ENCODE assay signal across 22 mouse cellular contexts in the genomic region with DNA sequence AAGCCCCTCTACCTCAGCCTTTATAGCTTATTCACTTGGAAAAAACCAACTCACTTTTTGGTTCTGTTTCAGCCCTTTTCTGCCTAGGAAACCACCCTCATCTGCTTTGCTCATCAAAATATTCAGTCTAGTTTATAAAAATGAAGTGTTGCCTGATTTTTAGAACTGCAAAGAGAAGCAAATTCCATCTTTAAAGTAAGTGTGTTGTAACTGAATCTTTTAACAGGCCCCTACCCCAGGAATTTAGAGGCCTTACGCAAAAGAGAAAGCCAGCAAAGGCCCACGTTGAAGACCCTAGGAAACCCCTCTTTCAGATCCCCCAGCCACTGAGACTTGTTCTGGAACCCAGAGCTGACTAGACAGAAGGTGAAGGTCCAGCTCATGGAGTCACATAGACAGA. TPM values are rescaled to one million over a fixed set of nuclear protein-coding genes. Genes with fewer than 3 reads are reported as not detected.
DNase-seq lines count a peak whose midpoint lies in the region; ATAC-seq and TF ChIP-seq lines count a peak whose summit lies in the region.
"Had no signal": no experiment of that assay in that cellular context is flagged by ENCODE, and none has a peak within 500 bp of the region (broad histone marks: within the 10 kb centered on the region; RNA-seq: fewer than 3 reads in every experiment).

No protein-coding gene starts in this region.

- H3K36me3 ChIP-seq in limb, embryonic 12.5 days, result no peaks in the 10 kb centered on the region
- H3K36me3 ChIP-seq in limb, embryonic 10.5 days, result no peaks in the 10 kb centered on the region
- no peaks in the 10 kb centered on the region for H3K36me3 ChIP-seq in lung, postnatal 0 days (ENCODE audit: insufficient read depth, low read length)
- H3K36me3 ChIP-seq in limb, embryonic 15.5 days, result no peaks in the 10 kb centered on the region
- H3K36me3 ChIP-seq in stomach, postnatal 0 days (ENCODE audit: control insufficient read depth, insufficient read depth, low read length), result no peaks in the 10 kb centered on the region
- H3K36me3 ChIP-seq: embryonic facial prominence, embryonic 13.5 days; forebrain, embryonic 12.5 days; heart, embryonic 10.5 days had no signal

- H3K27me3 ChIP-seq in limb, embryonic 12.5 days, result no peaks in the 10 kb centered on the region
- no peaks in the 10 kb centered on the region for H3K27me3 ChIP-seq in limb, embryonic 10.5 days (ENCODE audit: low read depth, poor library complexity, severe bottlenecking)
- H3K27me3 ChIP-seq in lung, postnatal 0 days (replicated peaks; ENCODE audit: insufficient read depth, low read length), result no peaks in the 10 kb centered on the region
- H3K27me3 ChIP-seq in limb, embryonic 15.5 days, result no peaks in the 10 kb centered on the region
- no peaks in the 10 kb centered on the region for H3K27me3 ChIP-seq in stomach, postnatal 0 days (ENCODE audit: control insufficient read depth, insufficient read depth, low read length)
- H3K27me3 ChIP-seq: embryonic facial prominence, embryonic 13.5 days; forebrain, embryonic 12.5 days had no signal

- DNase-seq in limb, embryonic 10.5 days (ENCODE audit: low spot score), result no peak
- peak; percentile 84 for DNase-seq in lung, postnatal 0 days (ENCODE audit: low spot score)
- DNase-seq in lung, postnatal 4 days, result no peak
- no peak for DNase-seq in stomach, postnatal 0 days (ENCODE audit: low spot score)
- no peak for DNase-seq in ovary, adult 18-20 months (ENCODE audit: low spot score)
- DNase-seq in heart, postnatal 25 days (ENCODE audit: low spot score), result no peak
- DNase-seq: adrenal gland, postnatal 10 days; cerebellum, adult 11-12 months; cerebellum, adult 9-11 months; cerebellum, postnatal 36 days; gastrocnemius, postnatal 10 days; heart, adult 18-20 months; heart, postnatal 10 days had no signal

- no peak for ATAC-seq in limb, embryonic 12.5 days (ENCODE audit: insufficient number of reproducible peaks, insufficient read depth, low FRiP score, low TSS enrichment, low read depth)
- ATAC-seq in lung, postnatal 0 days, result no peak; the same call in 1 of the 2 replicates
- no peak for ATAC-seq in limb, embryonic 15.5 days (ENCODE audit: insufficient number of reproducible peaks, low FRiP score, low TSS enrichment, low read depth)
- no peak for ATAC-seq in stomach, postnatal 0 days (ENCODE audit: low FRiP score, low TSS enrichment)
- ATAC-seq: forebrain, embryonic 16.5 days had no signal

- 48% methylated on average over 2 of the region's 2 CpGs for WGBS in limb, embryonic 12.5 days
- 67% methylated on average over 2 of the region's 2 CpGs for WGBS in limb, embryonic 10.5 days
- 53% methylated on average over 2 of the region's 2 CpGs for WGBS in lung, postnatal 0 days
- WGBS in limb, embryonic 15.5 days, result 42% methylated on average over 2 of the region's 2 CpGs
- WGBS in stomach, postnatal 0 days, result 55% methylated on average over 2 of the region's 2 CpGs

- H3K27ac ChIP-seq in limb, embryonic 12.5 days, result 0 out of 2 replicates have a peak overlapping the region, but pooled peaks have one; percentile 50
- H3K27ac ChIP-seq in limb, embryonic 10.5 days, result no peak overlapping the region
- peak overlapping the region; percentile 81 for H3K27ac ChIP-seq in lung, postnatal 0 days (ENCODE audit: low read length)
- H3K27ac ChIP-seq in limb, embryonic 15.5 days, result peak overlapping the region; percentile 44
- 0 out of 2 replicates have a peak overlapping the region, but pooled peaks have one; percentile 18 for H3K27ac ChIP-seq in stomach, postnatal 0 days (replicated peaks)
- H3K27ac ChIP-seq: embryonic facial prominence, embryonic 13.5 days; forebrain, embryonic 12.5 days; heart, embryonic 10.5 days had no signal

- H3K4me2 ChIP-seq in limb, embryonic 12.5 days, result no peak overlapping the region
- H3K4me2 ChIP-seq in lung, postnatal 0 days (replicated peaks; ENCODE audit: low read depth, low read length), result no peak overlapping the region
- no peak overlapping the region for H3K4me2 ChIP-seq in limb, embryonic 15.5 days
- H3K4me2 ChIP-seq in stomach, postnatal 0 days (replicated peaks; ENCODE audit: low read depth), result no peak overlapping the region
- H3K4me2 ChIP-seq: embryonic facial prominence, embryonic 13.5 days; forebrain, embryonic 12.5 days had no signal

- no peak for TF ChIP-seq CTCF in lung, postnatal 0 days (IDR thresholded peaks at IDR 0.05)
- no peak for TF ChIP-seq CTCF in stomach, postnatal 0 days (IDR thresholded peaks at IDR 0.05; ENCODE audit: low read depth)

- H3K4me3 ChIP-seq in limb, embryonic 12.5 days (replicated peaks), result no peak overlapping the region
- H3K4me3 ChIP-seq in limb, embryonic 10.5 days, result no peak overlapping the region
- no peak overlapping the region for H3K4me3 ChIP-seq in lung, postnatal 0 days (ENCODE audit: low read depth, low read length)
- H3K4me3 ChIP-seq in limb, embryonic 15.5 days, result no peak overlapping the region
- no peak overlapping the region for H3K4me3 ChIP-seq in stomach, postnatal 0 days (ENCODE audit: low read depth, low read length)
- H3K4me3 ChIP-seq: embryonic facial prominence, embryonic 13.5 days; forebrain, embryonic 12.5 days; heart, embryonic 10.5 days had no signal

- H3K9ac ChIP-seq in limb, embryonic 12.5 days (replicated peaks), result no peak overlapping the region
- no peak overlapping the region for H3K9ac ChIP-seq in lung, postnatal 0 days (replicated peaks; ENCODE audit: low read depth)
- H3K9ac ChIP-seq in limb, embryonic 15.5 days, result no peak overlapping the region
- H3K9ac ChIP-seq in stomach, postnatal 0 days (ENCODE audit: low read length), result no peak overlapping the region
- H3K9ac ChIP-seq: embryonic facial prominence, embryonic 13.5 days; forebrain, embryonic 12.5 days had no signal

- peaks cover 6% of the 10 kb centered on the region; the same call in 1 of the 2 replicates for H3K9me3 ChIP-seq in limb, embryonic 12.5 days
- no peaks in the 10 kb centered on the region for H3K9me3 ChIP-seq in limb, embryonic 10.5 days (replicated peaks)
- H3K9me3 ChIP-seq in lung, postnatal 0 days (ENCODE audit: low read length), result no peaks in the 10 kb centered on the region
- no peaks in the 10 kb centered on the region for H3K9me3 ChIP-seq in limb, embryonic 15.5 days
- H3K9me3 ChIP-seq in stomach, postnatal 0 days (ENCODE audit: control insufficient read depth, low read length), result no peaks in the 10 kb centered on the region
- H3K9me3 ChIP-seq: embryonic facial prominence, embryonic 13.5 days; forebrain, embryonic 12.5 days; heart, embryonic 10.5 days had no signal

- peak; percentile 61; the same call in 1 of the 2 replicates for TF ChIP-seq EP300 in lung, postnatal 0 days (IDR thresholded peaks at IDR 0.05)
- TF ChIP-seq EP300 in stomach, postnatal 0 days (optimal IDR thresholded peaks at IDR 0.05), result no peak

- H3K4me1 ChIP-seq in limb, embryonic 12.5 days (replicated peaks), result no peaks in the 10 kb centered on the region
- H3K4me1 ChIP-seq in limb, embryonic 10.5 days, result peaks cover 6% of the 10 kb centered on the region; the same call in 1 of the 2 replicates
- H3K4me1 ChIP-seq in lung, postnatal 0 days (ENCODE audit: insufficient read depth, low read depth, low read length), result 0 out of 2 replicates have a peak, but pooled peaks cover under 1% of the 10 kb centered on the region
- peaks cover 7% of the 10 kb centered on the region for H3K4me1 ChIP-seq in limb, embryonic 15.5 days
- H3K4me1 ChIP-seq in stomach, postnatal 0 days (replicated peaks; ENCODE audit: control insufficient read depth, insufficient read depth), result no peaks in the 10 kb centered on the region; the same call in 1 of the 2 replicates
- H3K4me1 ChIP-seq: forebrain, embryonic 12.5 days; heart, embryonic 10.5 days had no signal

- intact Hi-C loops in heart, postnatal 25 days (cut with DNase I), result no loop called here

RNA-seq across cellular contexts. Expression of gene Rnf112, which starts 10.1 kb away (rescaled TPM):
- polyA plus RNA-seq in limb, embryonic 12.5 days (2016; fragmentation: Nextera tagmentation; extraction: Ambion mirVana), result 0.63 and 0.69 TPM in 2 replicates
- polyA plus RNA-seq in limb, embryonic 10.5 days (2016; fragmentation: Nextera tagmentation; extraction: Ambion mirVana), result 0.10 and 0.23 TPM in 2 replicates
- polyA plus RNA-seq in lung, postnatal 0 days (2015; fragmentation: Nextera tagmentation; extraction: Ambion mirVana), result 0.24 and 0.32 TPM in 2 replicates
- polyA plus RNA-seq in limb, embryonic 15.5 days (2015; fragmentation: Nextera tagmentation; extraction: Ambion mirVana), result 0.78 and 0.82 TPM in 2 replicates
- 0.84 and 1.3 TPM in 2 replicates for polyA plus RNA-seq in stomach, postnatal 0 days (2015; fragmentation: Nextera tagmentation; extraction: Ambion mirVana)
- under 1 TPM; 0.26 to 0.53 TPM for total RNA-seq in heart, postnatal 25 days (2021)
- total RNA-seq: hematopoietic stem cell, adult 5-6 weeks; MEL had no signal
- polyA plus RNA-seq: C2C12 had no signal

RNA-seq across cellular contexts. Expression of gene Mfap4, which starts 21.2 kb away (rescaled TPM):
- 198 and 239 TPM in 2 replicates for polyA plus RNA-seq in limb, embryonic 12.5 days (2016; fragmentation: Nextera tagmentation; extraction: Ambion mirVana)
- 124 and 208 TPM in 2 replicates for polyA plus RNA-seq in limb, embryonic 10.5 days (2016; fragmentation: Nextera tagmentation; extraction: Ambion mirVana)
- polyA plus RNA-seq in lung, postnatal 0 days (2015; fragmentation: Nextera tagmentation; extraction: Ambion mirVana), result 2,152 and 2,309 TPM in 2 replicates
- 540 and 575 TPM in 2 replicates for polyA plus RNA-seq in limb, embryonic 15.5 days (2015; fragmentation: Nextera tagmentation; extraction: Ambion mirVana)
- 174 and 184 TPM in 2 replicates for polyA plus RNA-seq in stomach, postnatal 0 days (2015; fragmentation: Nextera tagmentation; extraction: Ambion mirVana)
- 10 to 100 TPM; 43.3 to 50.0 TPM for total RNA-seq in heart, postnatal 25 days (2021)
- total RNA-seq: hematopoietic stem cell, adult 5-6 weeks; MEL had no signal
- polyA plus RNA-seq: C2C12 had no signal

RNA-seq across cellular contexts. Expression of gene Mapk7, which starts 30.1 kb away (rescaled TPM):
- 85.0 and 93.7 TPM in 2 replicates for polyA plus RNA-seq in limb, embryonic 12.5 days (2016; fragmentation: Nextera tagmentation; extraction: Ambion mirVana)
- polyA plus RNA-seq in limb, embryonic 10.5 days (2016; fragmentation: Nextera tagmentation; extraction: Ambion mirVana), result 87.2 and 94.7 TPM in 2 replicates
- 36.2 and 39.5 TPM in 2 replicates for polyA plus RNA-seq in lung, postnatal 0 days (2015; fragmentation: Nextera tagmentation; extraction: Ambion mirVana)
- polyA plus RNA-seq in limb, embryonic 15.5 days (2015; fragmentation: Nextera tagmentation; extraction: Ambion mirVana), result 59.4 and 65.0 TPM in 2 replicates
- 14.5 and 15.4 TPM in 2 replicates for polyA plus RNA-seq in stomach, postnatal 0 days (2015; fragmentation: Nextera tagmentation; extraction: Ambion mirVana)
- 1 to 10 TPM; 6.0 to 7.7 TPM for total RNA-seq in heart, postnatal 25 days (2021)

RNA-seq across cellular contexts. Expression of gene B9d1, which starts 40.9 kb away (rescaled TPM):
- 37.5 and 38.5 TPM in 2 replicates for polyA plus RNA-seq in limb, embryonic 12.5 days (2016; fragmentation: Nextera tagmentation; extraction: Ambion mirVana)
- polyA plus RNA-seq in limb, embryonic 10.5 days (2016; fragmentation: Nextera tagmentation; extraction: Ambion mirVana), result 45.3 and 46.7 TPM in 2 replicates
- polyA plus RNA-seq in lung, postnatal 0 days (2015; fragmentation: Nextera tagmentation; extraction: Ambion mirVana), result 16.8 and 17.1 TPM in 2 replicates
- 20.7 and 24.8 TPM in 2 replicates for polyA plus RNA-seq in limb, embryonic 15.5 days (2015; fragmentation: Nextera tagmentation; extraction: Ambion mirVana)
- 11.3 and 11.9 TPM in 2 replicates for polyA plus RNA-seq in stomach, postnatal 0 days (2015; fragmentation: Nextera tagmentation; extraction: Ambion mirVana)
- 10 to 100 TPM in 1 of 2 experiments, 1 to 10 TPM in 1; 8.4 to 10.4 TPM for total RNA-seq in heart, postnatal 25 days (2021)
